Mouse (Mus musculus) testis, adult 2 months (tissue): ENCODE data around the gene Slc7a1.

Source experiments
- CTCF ChIP-seq: fragments of 200-500 bp; IDR thresholded peaks from 2 replicates; pipeline ENCODE4 v1.5.1; 2012; ENCODE audit warnings: low read depth, mild to moderate bottlenecking, inconsistent platforms, low read length, moderate library complexity; ENCODE audit not compliant: control insufficient read depth, insufficient read depth, insufficient replicate concordance
- POLR2A ChIP-seq: fragments of 200-500 bp; IDR thresholded peaks from 2 replicates; pipeline ENCODE4 v1.6.1; 2012; ENCODE audit warnings: low read depth, mild to moderate bottlenecking, inconsistent platforms, low read length, moderate library complexity; ENCODE audit not compliant: control insufficient read depth

GRCm38 (mm10) chr5:148428846-148429245, 29.1 kb upstream of the Slc7a1 start:
- TF ChIP-seq POLR2A (no peak), CTCF (no peak)
